Mouse (Mus musculus): ENCODE measurements at regions not wholly inside any gene's neighbourhood (a gene's known extent, or its start where the extent isn't known, plus 50 kb on each side); places are given as distances from the start of the nearest gene placed in this dataset.

GRCm38 (mm10) chr14:71432364-71432763 lies 832.7 kb upstream of the Fam160b2 start:
- Histone ChIP-seq H3K9ac (ENCODE audit: low read depth, low read length) (no peak overlapping the region), H3K79me2 (ENCODE audit: control insufficient read depth, insufficient read depth, low read length) (no peaks in the 10 kb centered on the region), H3K36me3 (ENCODE audit: control insufficient read depth, insufficient read depth, low read length) (no peaks in the 10 kb centered on the region), H3K27ac (replicated peaks; ENCODE audit: insufficient read depth, low read depth, low read length) (no peak overlapping the region), H3K27me3 (ENCODE audit: control insufficient read depth, insufficient read depth, low read length) (peaks cover 2% of the 10 kb centered on the region; the same call in 1 of the 2 replicates), H3K4me3 (ENCODE audit: insufficient read depth, low read depth, low read length) (no peak overlapping the region), H3K4me1 (ENCODE audit: control insufficient read depth, insufficient read depth, low read length) (no peaks in the 10 kb centered on the region)
- TF ChIP-seq POLR2A (IDR thresholded peaks at IDR 0.05; ENCODE audit: extremely low read depth, insufficient read depth, low read length) (no peak), CTCF (IDR thresholded peaks at IDR 0.05; ENCODE audit: low read depth, low read length) (no peak)
- DNase-seq (ENCODE audit: extremely low read depth, low read depth, low spot score) = no peak
- WGBS = 56% methylated on average over 2 of the region's 2 CpGs

All from liver, adult 2 months (tissue).